Mouse (Mus musculus) erythroid progenitor cell, adult 5-6 weeks (primary cell): ENCODE results near the gene As3mt. TPM values are rescaled to one million over a fixed set of nuclear protein-coding genes. Genes with fewer than 3 reads are reported as not detected.

Experiments
- ATAC-seq: replicated peaks from 2 replicates; pipeline ENCODE4 v1.8.0; 2016; ENCODE audit warnings: moderate number of reproducible peaks, mild to moderate bottlenecking, moderate TSS enrichment, inconsistent platforms; ENCODE audit not compliant: poor library complexity, low FRiP score, severe bottlenecking
- total RNA-seq, 2 experiments: library from RNA; stranded (forward) in 1 of 2; stranded (reverse) in 1 of 2; fragments of 150-400 nt in 1 of 2; fragments of 186-747, 209-891 nt in 1 of 2; gene quantifications; 2 replicates each; pipeline versions ENCODE4 v1.2.3 to v1.2.4; 2015 to 2017; ENCODE audit warnings: low replicate concordance in 2 of 2

As3mt gene
- total RNA-seq (2015; ENCODE audit: low replicate concordance) = 2.5 and 10.9 TPM in 2 replicates
- total RNA-seq (2017; ENCODE audit: low replicate concordance) = 1.2 and 2.0 TPM in 2 replicates

DNA sequence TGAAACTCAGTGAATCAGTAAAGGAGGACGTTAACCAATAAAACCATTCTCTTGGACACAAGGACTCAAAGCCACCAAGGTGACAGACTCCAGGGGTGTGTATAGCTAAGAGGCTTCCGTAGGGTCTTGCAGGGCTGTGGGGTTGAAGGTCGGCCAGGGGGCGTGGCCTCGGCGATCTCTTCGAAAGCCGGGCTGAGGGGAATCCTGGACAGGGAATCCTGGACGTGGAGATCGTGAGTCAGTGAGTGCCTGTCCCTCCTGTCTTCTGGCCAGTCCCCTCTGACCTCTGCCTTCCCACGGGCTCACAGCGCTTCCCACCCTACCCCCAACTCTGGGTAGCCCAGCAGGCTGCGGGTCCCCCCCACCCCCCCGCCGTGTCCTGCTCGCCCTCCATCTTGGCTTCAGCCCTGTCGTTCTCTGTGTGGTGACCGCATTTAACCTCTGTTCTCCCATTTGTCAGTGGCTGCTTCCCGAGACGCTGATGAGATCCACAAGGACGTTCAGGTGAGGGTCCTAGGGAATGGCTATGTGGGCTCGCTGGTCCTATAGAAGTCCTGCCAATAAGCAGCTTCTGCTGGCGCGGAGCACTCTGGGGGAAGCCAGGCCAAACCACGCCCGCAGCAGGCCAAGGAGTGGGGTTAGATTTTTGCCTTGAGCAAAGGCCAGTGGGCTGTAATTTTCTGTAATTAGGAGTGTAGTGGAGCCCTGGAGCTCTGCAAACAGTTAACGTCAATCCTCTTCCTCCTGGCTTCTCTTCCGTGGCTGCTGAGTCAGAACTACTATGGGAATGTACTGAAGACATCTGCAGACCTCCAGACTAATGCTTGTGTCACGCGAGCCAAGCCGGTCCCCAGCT, at the start of gene As3mt:
TSS of gene As3mt (plus strand) at position 163 of the 856 bp plus-strand sequence.
- ATAC-seq = 0 out of 2 replicates have a peak, but pooled peaks have one; percentile 49

DNA sequence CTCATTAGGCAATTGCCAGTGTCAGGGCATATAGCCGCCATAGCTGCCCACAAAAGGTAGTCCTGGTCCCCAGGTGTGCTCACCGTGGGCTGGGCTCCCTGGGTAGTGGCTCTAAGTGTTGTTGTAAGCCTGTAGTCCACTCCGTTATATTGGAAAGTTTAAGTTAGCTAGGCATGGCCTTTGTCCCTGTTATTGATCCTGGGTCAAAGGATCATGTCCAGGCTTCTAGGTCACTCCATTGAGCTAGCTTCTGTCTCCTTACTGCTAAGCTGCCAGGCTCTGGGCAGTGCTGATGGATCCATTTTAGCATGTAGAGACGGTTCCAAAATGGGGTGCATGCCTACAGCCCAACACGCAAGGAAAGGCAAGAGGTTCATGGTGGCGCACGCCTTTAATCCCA, 48.9 kb upstream of the As3mt start:
- no peak for ATAC-seq

DNA sequence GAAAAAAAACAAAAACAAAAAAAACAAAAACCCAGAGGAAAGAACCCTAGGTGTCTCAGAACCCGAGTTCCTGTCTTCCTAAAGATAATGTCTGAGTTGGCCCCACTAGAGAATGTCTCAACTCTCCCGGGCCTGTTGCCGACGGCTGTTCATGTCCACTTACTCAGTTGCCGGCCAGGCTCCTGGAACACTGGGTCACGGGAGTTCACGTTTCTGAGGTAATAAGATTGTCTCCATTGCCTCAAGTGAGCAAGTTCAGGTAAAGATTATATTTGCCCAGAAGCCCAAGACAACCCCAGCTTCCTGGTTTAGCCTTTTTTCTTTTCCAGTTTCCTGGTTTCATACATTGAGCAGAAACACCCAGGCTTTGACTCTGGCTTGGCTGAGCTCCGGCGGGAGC, 48.4 kb upstream of the As3mt start:
- ATAC-seq = no peak

DNA sequence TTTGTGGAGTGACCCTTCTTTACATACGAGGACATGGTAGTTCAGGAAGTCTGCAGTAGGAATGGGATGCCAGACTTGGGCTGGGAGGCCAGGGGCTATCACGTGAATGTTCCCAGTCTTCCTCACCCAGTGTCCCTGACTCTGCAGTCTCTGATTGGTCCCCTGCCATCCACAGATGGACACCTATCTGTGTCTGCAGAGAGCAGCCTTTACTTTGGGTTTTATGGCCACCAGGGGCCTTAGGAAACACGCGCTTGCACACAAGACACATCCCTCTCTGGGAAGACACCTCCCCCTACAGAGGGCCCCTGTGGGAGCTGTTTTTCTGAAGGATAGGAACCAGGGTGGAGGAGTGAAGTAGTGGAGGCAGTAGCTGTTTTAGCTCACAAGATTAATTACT, 45.7 kb upstream of the As3mt start:
- ATAC-seq = no peak

DNA sequence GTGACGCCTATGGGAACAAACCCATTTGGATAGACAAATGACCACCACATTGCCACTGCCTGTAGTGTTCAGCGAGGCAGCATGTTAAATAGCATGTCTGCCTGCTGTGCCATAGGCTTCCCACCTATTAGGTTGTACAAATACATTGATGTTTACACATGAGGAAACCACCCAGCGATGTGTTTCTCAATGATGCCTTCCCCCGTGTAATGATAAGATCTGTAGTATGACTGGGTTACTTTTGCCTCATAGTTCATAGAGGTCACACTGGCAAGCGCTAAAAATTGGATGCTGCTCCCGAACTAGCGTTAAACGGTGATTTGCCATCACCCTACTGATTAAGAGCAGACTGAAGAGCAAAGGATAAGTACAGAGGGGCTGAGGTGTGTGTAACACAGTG, 45.0 kb upstream of the As3mt start:
- ATAC-seq = no peak

DNA sequence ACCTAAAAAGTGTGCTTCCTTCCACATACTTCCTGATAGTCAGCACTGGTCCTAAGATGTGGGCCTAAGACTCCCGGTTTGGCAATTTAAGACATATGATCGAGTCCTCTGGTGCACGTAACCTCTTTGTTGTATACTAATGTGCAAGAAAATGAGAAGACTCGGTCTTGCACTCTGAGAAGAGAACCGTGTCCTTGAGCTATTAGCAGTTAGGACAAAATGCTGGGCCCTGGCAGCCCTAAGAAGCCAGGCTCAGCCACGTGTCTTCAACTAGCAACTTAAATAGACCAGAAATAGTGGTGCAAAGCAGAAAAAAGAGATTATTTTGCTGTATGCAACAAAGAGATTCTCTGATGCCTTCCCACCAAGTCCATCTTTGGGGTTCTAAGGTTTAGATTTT, 44.5 kb upstream of the As3mt start:
- no peak for ATAC-seq

DNA sequence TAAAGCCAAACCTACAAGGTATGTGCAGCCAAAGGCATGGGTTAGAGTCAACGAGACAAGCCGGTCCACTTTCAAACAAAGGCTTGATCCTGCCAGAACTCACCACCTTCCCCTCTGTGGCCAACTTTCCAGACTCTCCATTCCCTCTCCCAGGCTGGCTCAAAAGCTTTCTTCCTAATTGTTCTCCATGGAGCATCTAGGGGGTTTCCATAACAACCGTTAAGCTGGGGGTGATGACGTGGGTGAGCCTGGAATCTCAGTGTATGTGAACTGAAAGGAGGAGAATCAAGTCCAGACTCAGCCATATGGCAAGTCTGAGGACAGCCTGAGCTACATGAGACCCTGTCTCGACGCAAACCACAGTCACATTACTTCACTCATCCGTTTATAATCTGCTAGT, 41.8 kb upstream of the As3mt start:
- ATAC-seq = no peak

DNA sequence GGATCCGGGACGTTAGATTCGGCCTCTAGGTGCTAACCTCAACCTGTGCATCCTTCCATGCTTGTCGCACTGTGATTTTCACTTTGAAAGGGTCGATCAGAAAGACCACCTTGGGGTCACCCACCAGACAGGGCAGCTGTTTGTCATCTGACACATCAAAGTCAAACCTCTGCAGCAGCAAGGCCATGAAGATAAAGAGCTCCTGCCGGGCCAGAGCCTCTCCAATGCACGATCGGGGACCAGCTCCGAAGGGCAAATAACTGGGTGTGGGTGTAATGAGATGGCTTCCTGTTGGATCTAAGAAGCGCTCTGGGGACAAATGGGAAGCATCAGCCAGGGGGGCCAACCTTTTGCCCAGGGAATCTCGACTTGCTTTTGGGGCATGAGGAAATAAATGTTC, 40.0 kb upstream of the As3mt start:
- ATAC-seq = no peak

DNA sequence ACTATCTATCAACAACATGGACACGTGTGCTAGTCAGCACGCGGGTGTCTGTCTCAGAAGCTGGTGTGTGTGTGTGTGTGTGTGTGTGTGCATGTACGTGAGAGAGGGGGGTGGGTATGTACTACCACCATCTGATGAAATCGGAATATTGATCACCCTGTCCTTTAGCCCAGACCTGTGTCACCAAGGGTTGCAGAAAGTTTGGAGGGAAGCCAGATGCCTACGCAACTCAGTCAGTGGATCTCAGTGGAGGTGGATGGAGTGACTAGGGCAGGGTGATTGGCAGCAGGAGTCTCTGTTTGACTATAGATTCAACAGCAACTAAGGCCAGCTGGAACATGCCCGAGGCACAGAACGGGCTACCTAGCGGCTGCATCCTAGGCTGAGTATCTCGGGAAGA, 39.0 kb upstream of the As3mt start:
- no peak for ATAC-seq

DNA sequence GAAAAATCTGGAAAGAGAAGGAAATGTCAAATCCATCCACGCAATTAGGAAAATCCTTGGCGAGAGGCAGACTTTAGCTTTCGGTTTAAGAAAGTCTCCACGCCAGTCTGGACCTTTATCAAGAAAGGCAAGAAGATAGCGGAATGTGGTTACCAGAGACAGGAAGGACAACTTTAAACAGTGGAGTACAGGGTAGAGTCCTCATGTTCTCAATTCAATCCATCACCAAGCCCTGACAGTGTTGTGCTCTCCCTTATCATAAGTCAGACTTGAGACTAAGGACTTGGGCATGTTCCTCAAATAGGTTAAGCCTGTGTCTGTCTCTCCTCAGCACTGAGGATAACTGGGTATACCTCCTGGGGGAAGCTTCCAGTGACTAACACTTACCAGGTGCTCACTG, 37.5 kb upstream of the As3mt start:
- no peak for ATAC-seq

DNA sequence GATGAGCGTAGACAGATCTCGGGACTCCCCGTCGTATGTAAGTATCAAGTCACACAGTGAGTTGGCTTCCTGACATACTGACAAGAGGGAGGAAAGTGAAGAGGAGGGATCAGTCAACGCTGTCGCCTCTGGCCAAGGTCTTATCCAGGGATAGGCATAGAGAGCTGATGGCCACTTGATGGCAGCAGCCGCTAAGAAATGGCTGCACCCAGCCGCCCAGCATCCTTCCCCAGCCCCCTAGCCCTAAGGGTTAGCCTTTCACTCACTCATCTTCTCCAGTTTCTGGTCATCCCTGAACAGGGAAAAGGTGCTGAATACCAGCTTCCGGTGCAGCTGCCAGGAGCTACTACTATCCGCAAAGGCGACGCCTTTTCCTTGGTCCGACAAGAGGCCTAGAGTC, 36.6 kb upstream of the As3mt start:
- no peak for ATAC-seq

DNA sequence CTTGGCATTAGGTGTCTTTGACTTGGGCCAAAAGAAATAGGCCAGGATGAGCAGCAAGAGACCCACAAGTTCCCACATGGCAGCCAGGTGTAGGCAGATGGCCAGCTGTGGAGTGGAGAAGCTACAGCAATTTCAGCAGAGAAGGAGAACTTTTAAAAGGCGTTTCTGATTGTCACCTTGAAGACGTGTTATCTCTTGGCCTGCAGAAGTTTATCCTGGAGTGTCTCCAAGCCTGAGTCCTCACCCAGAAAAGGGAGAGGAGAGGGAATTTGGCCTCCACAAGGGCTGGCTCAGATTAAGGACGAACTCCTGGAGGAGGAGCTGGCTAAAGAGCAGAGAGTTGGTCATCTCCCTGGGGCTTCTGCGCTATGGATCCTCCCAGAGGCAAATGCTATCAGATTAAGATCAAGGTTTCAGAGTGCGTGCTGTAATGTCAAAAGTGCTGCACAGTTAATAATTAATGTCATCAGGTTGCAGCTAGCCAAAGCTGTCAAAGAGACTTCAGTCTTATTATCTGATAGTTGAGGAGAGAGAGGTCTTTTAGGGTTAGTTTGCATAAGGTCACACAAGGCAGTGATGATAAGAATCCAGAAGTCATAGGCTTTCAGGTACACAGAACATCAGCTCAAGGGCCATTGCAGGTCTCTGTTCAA, 34.4 kb upstream of the As3mt start, which contains the start of gene Cyp17a1:
TSS of gene Cyp17a1 (minus strand) at position 407 of the 653 bp plus-strand sequence.
- ATAC-seq = peak; percentile 44; the same call in 1 of the 2 replicates

DNA sequence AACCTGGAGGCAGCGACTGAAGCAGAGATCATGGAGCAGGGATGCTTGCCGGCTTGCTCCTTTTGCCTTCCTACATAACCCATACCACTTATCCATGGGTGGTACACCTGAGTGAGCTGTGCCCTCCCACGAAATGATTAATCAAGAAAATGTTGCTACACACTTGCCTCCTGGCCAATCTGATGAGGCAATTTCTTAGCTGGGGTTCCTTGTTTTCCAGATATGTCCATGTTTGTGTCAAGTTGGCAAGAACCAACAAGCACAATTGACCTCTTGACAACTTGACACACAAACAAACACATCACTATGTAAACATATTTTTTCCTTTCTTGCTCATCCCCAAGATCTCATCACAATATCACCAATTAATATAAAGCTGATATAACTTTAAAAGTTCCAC, 31.6 kb upstream of the As3mt start:
- ATAC-seq = no peak

DNA sequence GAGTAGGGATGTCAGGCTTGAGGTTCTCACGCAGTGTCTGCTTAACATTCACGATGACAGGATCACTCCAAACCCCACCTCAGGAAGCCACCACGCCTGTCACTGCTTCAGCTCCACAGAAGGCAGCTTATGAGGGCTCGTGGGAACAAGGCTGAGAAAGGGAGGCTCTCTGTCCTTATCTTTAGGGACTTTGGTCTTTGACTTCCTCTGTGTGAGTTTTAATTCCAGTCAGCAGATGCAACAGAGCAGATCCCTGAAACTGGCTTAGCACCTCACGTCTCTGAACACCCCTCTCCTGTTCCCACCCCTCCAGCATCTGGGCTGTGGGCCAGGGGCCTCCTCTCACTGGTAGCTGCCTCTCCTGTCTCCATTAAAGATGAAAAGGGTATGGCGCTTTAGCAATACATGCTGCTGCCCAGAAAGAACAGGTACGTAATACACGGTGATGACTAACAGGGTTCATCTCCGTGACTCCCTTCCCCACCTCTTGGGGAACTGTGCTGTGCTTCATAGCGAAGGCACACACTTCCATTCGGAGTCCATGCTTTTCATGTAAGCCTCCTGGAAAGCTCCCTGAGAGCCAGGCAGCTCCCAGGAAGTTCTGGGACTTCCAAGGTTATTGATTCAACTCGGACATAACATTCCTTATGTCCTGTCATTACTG, 27.4 kb upstream of the As3mt start:
- ATAC-seq = no peak

DNA sequence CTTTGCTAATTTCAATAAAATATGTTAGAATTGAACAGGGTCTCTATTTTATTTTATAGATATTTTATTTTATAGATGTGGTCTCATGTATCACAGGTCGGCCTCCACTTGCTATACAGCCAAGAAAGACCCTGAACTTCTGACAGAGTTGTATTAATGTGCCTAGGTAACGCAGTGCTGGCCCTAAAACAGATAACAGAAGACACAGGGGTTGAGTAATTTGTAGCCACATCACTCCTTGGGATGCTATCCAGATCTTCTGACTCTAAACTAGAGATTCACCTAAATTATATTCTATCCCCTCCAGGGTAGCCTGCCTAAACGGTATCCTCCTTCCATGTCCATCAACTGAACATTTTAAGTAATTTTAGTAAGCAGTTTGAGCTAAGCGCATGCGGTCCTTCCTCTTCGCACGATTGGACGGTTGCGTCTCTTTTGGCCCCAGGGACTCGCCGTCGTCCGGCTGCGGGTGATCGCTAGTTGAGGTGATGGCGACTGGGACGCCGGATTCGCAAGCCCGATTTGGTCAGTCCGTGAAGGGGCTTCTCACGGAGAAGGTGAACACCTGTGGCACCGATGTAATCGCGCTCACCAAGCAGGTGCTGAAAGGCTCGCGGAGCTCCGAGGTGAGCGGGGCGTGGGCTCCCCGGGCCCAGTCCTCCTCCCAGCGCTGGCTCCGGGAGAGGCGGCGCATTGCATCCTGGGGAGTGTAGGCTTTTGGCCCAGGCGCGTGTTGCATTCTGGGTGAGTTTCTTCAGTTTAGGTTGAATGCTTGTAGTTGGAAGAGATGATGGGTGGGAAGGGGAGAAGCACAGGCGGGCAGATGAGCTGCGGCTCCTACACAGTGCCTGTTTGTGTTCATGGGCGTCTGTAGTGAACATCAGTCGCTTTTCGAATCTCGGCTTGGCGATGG, 17.5 kb upstream of the As3mt start, which contains the start of gene Borcs7:
TSS of gene Borcs7 (plus strand) at position 447 of the 913 bp plus-strand sequence.
- peak; percentile 99 for ATAC-seq

DNA sequence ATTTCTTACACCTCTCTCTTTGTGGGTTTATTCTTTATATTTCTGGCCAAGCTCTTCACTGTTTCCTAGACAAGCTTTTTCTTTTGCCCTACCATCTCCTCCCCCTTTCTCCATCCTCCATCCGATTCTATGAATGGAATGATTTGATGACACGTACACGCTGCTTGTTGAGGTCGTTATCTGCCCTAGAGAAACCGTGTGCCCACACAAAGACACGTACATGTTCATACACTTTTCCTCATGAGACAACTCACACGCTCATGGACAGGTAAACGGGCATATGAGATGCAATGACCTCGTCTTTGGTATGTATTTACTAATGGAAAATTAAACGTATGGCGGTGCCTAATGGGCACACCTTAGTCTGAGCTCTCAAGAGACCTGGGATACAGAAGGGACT, 16.9 kb upstream of the As3mt start:
- no peak for ATAC-seq

DNA sequence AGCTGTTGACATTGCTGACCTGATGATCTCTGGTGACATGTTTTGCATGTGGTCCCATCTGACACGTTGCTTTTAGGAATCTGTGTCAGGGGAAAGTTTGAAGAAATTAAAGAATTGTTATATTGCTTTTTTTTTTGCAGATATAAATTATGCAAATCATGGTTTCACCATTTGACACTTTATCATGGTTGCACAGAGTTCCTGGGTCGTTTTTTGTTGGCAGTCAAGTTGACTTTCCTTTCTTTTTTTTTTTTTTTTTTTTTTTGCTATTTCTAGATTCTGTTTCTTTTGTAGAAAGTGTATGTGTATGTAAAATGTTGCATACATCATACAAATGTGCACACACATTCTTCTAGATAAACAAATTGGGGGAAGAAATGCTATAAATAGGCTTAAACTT, 16.2 kb upstream of the As3mt start:
- ATAC-seq = no peak

DNA sequence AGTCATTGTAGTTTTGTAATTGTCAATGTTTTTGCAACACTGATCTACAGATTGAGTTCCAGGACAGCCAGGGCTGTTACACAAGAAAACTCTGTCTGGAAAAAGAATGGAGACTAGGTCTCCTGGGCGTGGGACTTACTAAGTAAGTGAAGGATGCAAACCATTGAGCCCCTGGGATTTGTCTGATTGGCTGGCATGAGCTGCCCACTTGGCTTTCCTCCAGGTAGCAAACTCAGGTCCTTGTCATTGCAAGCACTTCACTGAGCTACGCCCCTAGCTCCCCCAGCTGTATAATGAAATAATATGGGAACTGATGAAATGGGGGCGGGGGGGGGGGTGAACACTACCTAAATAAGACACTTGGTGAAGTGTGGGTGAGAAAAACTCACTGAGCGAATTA, 14.1 kb upstream of the As3mt start:
- no peak for ATAC-seq

DNA sequence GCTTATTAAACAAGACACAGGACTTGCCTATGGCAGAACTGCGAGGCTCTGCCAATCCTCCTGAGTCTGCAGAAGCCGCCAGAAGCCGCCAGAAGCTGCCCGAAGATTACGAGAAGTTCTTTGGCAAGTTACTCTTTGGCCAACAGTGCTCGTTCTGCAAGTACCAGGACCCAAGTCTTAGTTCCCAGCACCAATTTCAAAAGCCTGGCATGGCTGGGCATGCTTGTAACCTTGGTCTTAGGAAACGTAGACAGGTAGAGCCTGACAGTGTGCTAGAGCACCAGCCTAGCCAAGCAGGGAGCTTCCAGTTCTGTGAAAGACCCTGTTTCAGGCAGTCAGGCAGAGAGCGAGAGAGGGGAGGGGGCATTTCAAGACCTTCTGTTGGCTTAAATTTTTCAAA, 10.8 kb upstream of the As3mt start:
- no peak for ATAC-seq

DNA sequence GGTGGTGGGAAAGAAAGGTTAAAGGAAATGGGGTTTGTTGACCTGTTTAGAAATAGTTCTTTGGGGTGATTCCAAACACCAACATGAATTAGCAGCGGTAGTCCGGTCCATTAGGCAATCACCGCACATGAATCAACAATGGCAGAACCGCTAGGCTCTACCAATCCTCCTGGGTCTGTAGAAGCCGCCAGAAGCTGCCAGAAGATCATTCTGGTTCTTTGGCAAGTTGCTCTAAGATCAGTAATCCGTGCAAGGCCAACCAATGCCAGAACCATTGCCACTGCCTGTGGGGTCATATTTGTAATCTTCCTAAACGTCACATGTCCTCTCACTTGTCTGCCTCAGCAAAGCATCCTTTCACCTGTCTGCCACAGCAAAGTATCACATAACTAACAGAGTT, 10.3 kb upstream of the As3mt start:
- ATAC-seq = no peak
